Mouse (Mus musculus): ENCODE data around the gene 4933402E13Rik.

The 4933402E13Rik gene

DNA sequence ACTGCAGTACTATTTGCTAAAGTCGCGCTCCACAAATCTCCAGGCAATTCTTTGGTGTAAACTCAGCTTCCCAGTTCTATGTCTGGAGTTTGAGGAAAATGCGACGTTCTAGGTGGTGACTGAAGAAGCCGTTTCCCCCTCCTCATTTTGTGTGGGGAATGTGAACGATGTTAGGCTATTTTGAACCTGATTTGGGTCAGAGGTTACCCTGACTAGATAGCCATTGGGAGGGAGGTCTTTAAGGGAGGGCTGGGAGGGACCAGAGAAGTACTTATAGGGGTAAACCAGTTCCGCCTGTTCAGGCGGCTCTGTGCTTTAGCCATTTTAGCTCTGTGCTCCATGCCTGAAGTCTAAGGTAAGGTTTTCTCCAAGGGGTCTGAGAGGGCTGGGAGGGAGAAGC lies at the start of gene 4933402E13Rik:
4933402E13Rik (plus strand) TSS at position 301 of the 400 bp plus-strand sequence.
- DNase-seq (ENCODE audit: low spot score) = no peak

All from lung, postnatal 25 days (tissue).